Mouse (Mus musculus) heart, adult 2 months (tissue): ENCODE results near the gene Camta1.

Experiments used
- CTCF ChIP-seq: fragments of 200-600 bp; IDR thresholded peaks from 2 replicates; pipeline ENCODE4 v1.8.1; 2022; ENCODE audit warnings: antibody characterized with exemption, mild to moderate bottlenecking, moderate library complexity
- EP300 ChIP-seq: fragments of 200-500 bp; IDR thresholded peaks from 2 replicates; pipeline ENCODE4 v1.6.1; 2011; ENCODE audit warnings: low read depth, low read length, control low read depth; ENCODE audit not compliant: insufficient read depth

DNA sequence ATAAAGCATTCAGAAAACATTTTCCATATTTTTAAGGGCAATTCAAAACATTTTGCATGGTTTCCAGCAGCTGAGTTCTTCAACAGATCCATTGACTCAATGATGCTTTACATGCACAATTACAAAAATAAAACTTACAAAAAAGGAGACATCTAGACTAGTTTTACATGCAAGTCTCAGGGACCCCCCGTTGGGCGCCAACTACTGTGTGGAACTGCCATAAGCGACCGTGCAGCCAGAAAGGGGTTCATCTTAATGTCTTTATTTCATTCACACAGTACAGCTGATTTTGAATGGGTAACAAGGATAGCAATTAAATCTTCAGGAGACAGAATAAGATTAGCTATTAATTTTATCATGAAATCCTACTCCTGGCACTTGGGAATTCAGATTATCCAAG lies 802.1 kb downstream of the Camta1 start:
- TF ChIP-seq CTCF (no peak), EP300 (no peak)
